Mouse (Mus musculus): ENCODE measurements around the gene Sorcs1. TPM values are rescaled to one million over a fixed set of nuclear protein-coding genes. Genes with fewer than 3 reads are reported as not detected.

Gene Sorcs1
- polyA plus RNA-seq, 1 experiment from 2014 or later: 17.6 TPM

DNA sequence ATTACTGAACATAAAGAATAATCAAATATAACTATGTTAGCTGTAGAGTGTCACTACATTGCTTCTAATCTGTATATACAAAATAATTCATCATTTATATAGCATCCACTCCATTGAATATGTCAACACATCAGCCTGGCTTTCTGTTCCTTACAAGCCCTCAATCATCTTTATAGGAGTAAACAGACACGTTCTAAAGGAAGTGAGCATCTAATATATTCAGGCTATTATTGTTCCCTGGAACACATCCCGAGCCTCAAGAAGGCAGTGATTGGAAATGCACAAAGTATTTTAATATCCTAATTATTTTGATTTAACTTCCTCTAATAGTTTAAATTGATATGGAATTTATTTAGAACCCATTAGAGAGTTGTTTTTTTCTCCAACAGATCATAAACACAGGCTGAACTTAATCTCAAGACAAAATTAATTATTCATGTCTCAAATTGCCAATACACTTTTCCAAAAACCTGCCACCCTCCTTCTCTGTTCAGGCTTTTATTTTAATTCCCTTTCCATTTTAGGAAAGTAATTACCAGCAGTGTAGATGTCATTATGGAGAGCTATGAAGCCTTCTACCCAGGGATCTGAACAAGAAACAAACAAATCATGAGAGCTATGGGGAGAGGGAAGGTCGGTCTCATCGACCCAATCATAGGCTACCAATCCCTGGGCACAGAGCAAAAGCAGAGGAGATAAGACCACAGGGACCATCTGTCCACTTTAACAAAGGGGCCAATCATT lies 572.4 kb downstream of the Sorcs1 start:
- no peak overlapping the region for H3K4me3 ChIP-seq (ENCODE audit: low read length)
- no peaks in the 10 kb centered on the region for H3K4me1 ChIP-seq (ENCODE audit: control insufficient read depth, insufficient read depth, low read depth, low read length)
- WGBS: 47% methylated on average over 4 of the region's 4 CpGs
- H3K36me3 ChIP-seq (ENCODE audit: control insufficient read depth, insufficient read depth, low read length): no peaks in the 10 kb centered on the region
- H3K4me2 ChIP-seq (ENCODE audit: low read length): no peak overlapping the region
- no peaks in the 10 kb centered on the region for H3K27me3 ChIP-seq (replicated peaks; ENCODE audit: control insufficient read depth, insufficient read depth, low read length)
- no peaks in the 10 kb centered on the region for H3K9me3 ChIP-seq (ENCODE audit: control insufficient read depth, low read length)
- no peak overlapping the region for H3K27ac ChIP-seq (ENCODE audit: low read depth, low read length)
- no peak for ATAC-seq
- no peak overlapping the region for H3K9ac ChIP-seq (ENCODE audit: low read depth, low read length)

Small RNA genes lying within 50 kb of the gene (microRNA-seq; reads per million reads assigned to microRNA genes)
- not detected for gene Gm27749
